Mouse (Mus musculus): ENCODE results near the gene Pde6d.
"Not testable (repeated sequence)": the region's sequence is repeated elsewhere in the genome, so short reads cannot be mapped to it uniquely, and the experiment has no call there.

Pde6d gene

GRCm38 (mm10) chr1:86569292-86569860, 13.1 kb downstream of the Pde6d start:
- no peak for DNase-seq (ENCODE audit: low spot score)

- no peak for DNase-seq (ENCODE audit: low spot score)
Measured at GRCm38 (mm10) chr1:86568409-86568808, 14.0 kb downstream of the Pde6d start.

GRCm38 (mm10) chr1:86562663-86563062, 19.8 kb downstream of the Pde6d start:
- no peak for DNase-seq (ENCODE audit: low spot score)

GRCm38 (mm10) chr1:86559232-86559631, 23.2 kb downstream of the Pde6d start:
- DNase-seq (ENCODE audit: low spot score) = no peak

- DNase-seq (ENCODE audit: low spot score) = no peak
Measured at GRCm38 (mm10) chr1:86557872-86558271, 24.6 kb downstream of the Pde6d start.

GRCm38 (mm10) chr1:86555665-86556064, 26.8 kb downstream of the Pde6d start:
- DNase-seq (ENCODE audit: low spot score) = no peak

GRCm38 (mm10) chr1:86551877-86552276, 30.6 kb downstream of the Pde6d start:
- DNase-seq (ENCODE audit: low spot score) = no peak

- DNase-seq (ENCODE audit: low spot score) = no peak
Measured at GRCm38 (mm10) chr1:86551299-86551698, 31.1 kb downstream of the Pde6d start.

GRCm38 (mm10) chr1:86546797-86547196, 35.6 kb downstream of the Pde6d start:
- DNase-seq (ENCODE audit: low spot score) = no peak

- no peak for DNase-seq (ENCODE audit: low spot score)
Measured at GRCm38 (mm10) chr1:86542584-86542983, 39.8 kb downstream of the Pde6d start.

- not testable (repeated sequence) for DNase-seq (ENCODE audit: low spot score)
Measured at GRCm38 (mm10) chr1:86539583-86539982, 42.8 kb downstream of the Pde6d start.

GRCm38 (mm10) chr1:86538383-86538782, 44.0 kb downstream of the Pde6d start:
- DNase-seq (ENCODE audit: low spot score) = no peak

- peak; percentile 64 for DNase-seq (ENCODE audit: low spot score)
Measured at GRCm38 (mm10) chr1:86533411-86534130, 48.9 kb downstream of the Pde6d start.

GRCm38 (mm10) chr1:86532362-86533051, 49.9 kb downstream of the Pde6d start:
- peak; percentile 95 for DNase-seq (ENCODE audit: low spot score)

- DNase-seq (ENCODE audit: low spot score) = no peak
Measured at GRCm38 (mm10) chr1:86531547-86532321, 50.7 kb downstream of the Pde6d start.

GRCm38 (mm10) chr1:86530871-86531546, 51.4 kb downstream of the Pde6d start:
- no peak for DNase-seq (ENCODE audit: low spot score)

- no peak for DNase-seq (ENCODE audit: low spot score)
Measured at GRCm38 (mm10) chr1:86529590-86529989, 52.8 kb downstream of the Pde6d start.

GRCm38 (mm10) chr1:86528571-86529180, 53.8 kb downstream of the Pde6d start:
- peak; percentile 89 for DNase-seq (ENCODE audit: low spot score)

- DNase-seq (ENCODE audit: low spot score) = peak; percentile 91
Measured at GRCm38 (mm10) chr1:86527599-86528486, 54.6 kb downstream of the Pde6d start.

Measured in lung, postnatal 25 days (tissue).